Mouse (Mus musculus): ENCODE results near the gene Snd1.

GRCm38 (mm10) chr6:28597266-28597665, 122.3 kb downstream of the Snd1 start:
- TF ChIP-seq POLR2A (IDR thresholded peaks at IDR 0.05; ENCODE audit: extremely low read depth, insufficient read depth, low read length) (0 out of 2 replicates have a peak, but pooled peaks have one; percentile 10), CTCF (IDR thresholded peaks at IDR 0.05; ENCODE audit: extremely low read depth, insufficient read depth, low read length) (no peak)
